Mouse (Mus musculus) limb, embryonic 10.5 days (tissue): ENCODE measurements at regions not wholly inside any gene's neighbourhood (a gene's known extent, or its start where the extent isn't known, plus 50 kb on each side); places are given as distances from the start of the nearest gene placed in this dataset.
A peak's percentile ranks its signal among the peaks of the same experiment; 100 is the strongest.

Experiments used
- DNase-seq: peaks from one replicate; pipeline ENCODE4 v3.0.0-alpha.2; 2017; ENCODE audit warnings: low spot score
- H3K27ac ChIP-seq: fragments of 300-500 bp; sonication (generic); 2 replicates; pipeline ENCODE4 v1.5.1; 2016; ENCODE audit warnings: mild to moderate bottlenecking
- H3K27me3 ChIP-seq: fragments of 300-500 bp; sonication (generic); 2 replicates; pipeline ENCODE4 v1.6.1; 2016; ENCODE audit warnings: low read depth, mild to moderate bottlenecking; ENCODE audit not compliant: poor library complexity, severe bottlenecking
- H3K36me3 ChIP-seq: fragments of 300-500 bp; sonication (generic); 2 replicates; pipeline ENCODE4 v1.6.1; 2016; ENCODE audit warnings: mild to moderate bottlenecking, moderate library complexity
- H3K4me1 ChIP-seq: fragments of 300-500 bp; sonication (generic); 2 replicates; pipeline ENCODE4 v1.6.1; 2016
- H3K4me3 ChIP-seq: fragments of 300-500 bp; sonication (generic); 2 replicates; pipeline ENCODE4 v1.5.1; 2016; ENCODE audit warnings: mild to moderate bottlenecking, moderate library complexity
- H3K9me3 ChIP-seq: fragments of 300-500 bp; sonication (generic); replicated peaks from 2 replicates; pipeline ENCODE4 v1.6.1; 2016; ENCODE audit warnings: mild to moderate bottlenecking
- WGBS: fragments of 180-500 bp; shearing (Covaris S2); methylation state at CpG from one replicate; pipeline ENCODE4 v1.1.7; 2016; 5-methylcytosine and 5-hydroxymethylcytosine counted together

DNA sequence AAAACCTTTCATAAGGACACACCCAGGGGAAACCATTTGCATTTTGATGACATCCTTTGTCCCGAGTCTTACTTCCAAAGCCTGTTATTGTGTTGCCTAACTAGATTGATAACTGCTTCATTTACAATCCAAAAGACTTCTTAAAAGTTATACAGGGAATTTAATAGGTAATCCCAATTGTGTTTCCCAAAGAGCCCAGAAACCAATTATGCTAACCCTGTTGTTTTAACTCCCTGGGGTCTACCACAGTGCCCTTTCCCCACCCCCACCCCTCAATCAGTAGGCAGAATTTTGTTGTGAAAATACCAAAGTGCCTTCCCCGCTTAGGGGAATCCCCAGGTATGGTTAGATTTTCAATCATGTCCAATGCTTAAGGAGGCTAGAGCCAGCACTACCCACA, 621.3 kb upstream of the Gm10131 start:
- WGBS, result 30% methylated on average over 2 of the region's 2 CpGs
- no peaks in the 10 kb centered on the region for H3K9me3 ChIP-seq
- H3K4me1 ChIP-seq, result peaks cover 16% of the 10 kb centered on the region
- H3K27ac ChIP-seq, result no peak overlapping the region
- H3K27me3 ChIP-seq, result no peaks in the 10 kb centered on the region; the same call in 1 of the 2 replicates
- no peak overlapping the region for H3K4me3 ChIP-seq
- H3K36me3 ChIP-seq, result no peaks in the 10 kb centered on the region
- no peak for DNase-seq

DNA sequence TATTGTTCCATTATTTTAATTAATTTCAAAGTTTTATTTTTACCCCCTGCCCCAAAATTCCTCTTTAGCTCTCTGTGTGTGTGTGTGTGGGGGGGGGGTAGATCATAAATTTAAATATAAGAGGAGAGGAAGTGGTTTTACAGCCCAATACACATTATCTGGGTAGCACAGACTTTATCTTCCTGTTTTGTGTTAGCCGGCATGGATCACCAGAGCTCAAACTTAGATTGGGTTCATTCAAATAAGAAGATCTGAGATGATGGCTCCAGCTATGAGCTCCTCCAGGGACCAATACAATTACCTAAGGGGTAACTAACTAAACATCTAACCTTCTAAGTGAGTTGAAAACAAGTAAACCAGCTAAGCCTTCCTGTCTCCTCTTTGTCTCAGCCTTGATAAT, 620.8 kb upstream of the Gm10131 start:
- Histone ChIP-seq H3K27ac (no peak overlapping the region), H3K4me1 (peaks cover 16% of the 10 kb centered on the region), H3K4me3 (no peak overlapping the region), H3K36me3 (no peaks in the 10 kb centered on the region), H3K27me3 (no peaks in the 10 kb centered on the region; the same call in 1 of the 2 replicates), H3K9me3 (no peaks in the 10 kb centered on the region)
- DNase-seq, result no peak
- 28% methylated on average over 1 of the region's 1 CpGs for WGBS

DNA sequence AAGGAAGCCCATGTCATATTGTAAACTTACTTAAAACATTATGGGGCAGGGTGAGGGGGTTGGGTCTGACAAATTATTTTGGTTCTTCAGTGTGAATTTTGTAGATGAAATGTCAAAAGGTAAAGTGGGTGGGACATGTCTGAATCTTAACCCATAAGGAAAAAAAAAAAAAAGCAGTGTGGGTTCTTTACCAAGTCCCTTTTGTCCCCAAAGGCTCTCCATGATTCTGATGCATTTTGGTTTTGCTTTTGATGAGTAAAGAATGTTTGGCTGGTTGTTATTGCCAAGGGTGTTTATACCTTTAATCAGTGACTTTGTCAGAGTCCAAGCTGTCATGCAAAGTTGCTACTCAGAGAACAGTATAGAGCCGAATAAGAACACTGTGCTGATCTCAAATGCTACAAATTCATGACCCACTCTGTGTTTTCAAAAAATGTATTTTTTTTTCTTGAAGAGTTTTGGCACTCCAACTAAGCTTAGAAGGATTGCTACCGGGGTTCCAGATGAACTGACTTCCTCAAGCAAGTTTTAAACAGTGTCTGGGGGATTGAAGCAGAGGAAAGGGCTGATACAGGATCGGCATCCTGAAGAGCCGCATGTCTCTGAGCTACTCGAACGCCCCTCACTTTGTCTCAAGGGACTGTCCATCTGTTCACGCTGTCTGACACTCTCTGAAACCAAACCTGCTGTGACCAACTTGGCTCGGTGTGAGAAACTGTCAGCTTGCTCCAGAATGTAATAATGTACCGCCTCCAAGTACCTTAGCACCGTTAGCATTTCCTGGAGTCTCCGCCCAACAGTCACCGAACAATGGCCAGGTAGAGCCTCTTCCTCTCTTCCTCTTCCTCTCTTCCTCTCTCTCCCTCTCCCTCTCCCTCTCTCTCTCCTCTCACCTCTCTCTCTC, 619.8 kb upstream of the Gm10131 start:
- Histone ChIP-seq H3K27me3 (no peaks in the 10 kb centered on the region; the same call in 1 of the 2 replicates), H3K4me3 (no peak overlapping the region), H3K36me3 (no peaks in the 10 kb centered on the region), H3K27ac (no peak overlapping the region), H3K4me1 (peaks cover 19% of the 10 kb centered on the region), H3K9me3 (no peaks in the 10 kb centered on the region)
- 37% methylated on average over 12 of the region's 12 CpGs for WGBS
- DNase-seq, result no peak

DNA sequence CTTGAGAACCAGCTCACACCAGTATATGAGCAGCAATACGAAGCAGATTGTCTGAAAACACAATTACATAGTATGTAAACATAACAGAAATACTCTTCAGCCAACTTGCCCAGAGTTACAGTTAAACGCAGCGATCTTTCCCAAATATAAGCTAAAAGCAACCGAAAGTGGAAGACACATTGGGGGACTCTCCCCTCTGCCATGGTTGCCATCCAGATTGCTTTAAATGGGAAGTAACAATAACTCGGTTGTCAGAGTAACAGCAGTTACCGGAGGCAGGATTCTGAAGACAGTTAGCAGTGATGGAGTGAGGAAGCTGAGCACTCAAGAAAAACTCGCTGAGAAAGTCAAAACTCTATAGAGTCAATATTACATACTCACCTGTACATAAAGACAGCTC, 618.0 kb upstream of the Gm10131 start:
- H3K9me3 ChIP-seq, result no peaks in the 10 kb centered on the region
- WGBS, result 90% methylated on average over 7 of the region's 7 CpGs
- peaks cover 22% of the 10 kb centered on the region for H3K4me1 ChIP-seq
- DNase-seq, result no peak
- no peak overlapping the region for H3K4me3 ChIP-seq
- no peaks in the 10 kb centered on the region; the same call in 1 of the 2 replicates for H3K27me3 ChIP-seq
- no peak overlapping the region for H3K27ac ChIP-seq
- H3K36me3 ChIP-seq, result no peaks in the 10 kb centered on the region

DNA sequence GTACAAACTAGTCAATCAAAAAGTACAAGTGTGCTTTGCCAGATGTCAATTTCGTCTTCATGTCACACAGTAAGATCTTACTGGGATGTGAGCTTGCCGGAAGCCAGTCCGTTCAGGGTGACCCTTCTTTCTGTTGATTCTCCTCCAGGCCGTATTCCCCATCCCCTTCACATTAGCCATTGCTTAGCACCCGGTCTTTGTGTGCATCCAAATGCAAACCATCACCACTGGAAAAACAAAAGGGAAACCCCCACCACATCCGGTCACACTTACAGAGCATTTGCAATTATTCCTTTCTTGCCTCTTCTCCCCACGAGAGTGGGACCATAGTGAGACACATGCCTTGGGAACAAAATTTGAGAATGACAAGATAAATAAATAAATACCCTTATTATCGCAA, 616.2 kb upstream of the Gm10131 start:
- peaks cover 16% of the 10 kb centered on the region for H3K4me1 ChIP-seq
- no peak overlapping the region for H3K4me3 ChIP-seq
- DNase-seq, result no peak
- H3K27me3 ChIP-seq, result no peaks in the 10 kb centered on the region; the same call in 1 of the 2 replicates
- H3K36me3 ChIP-seq, result no peaks in the 10 kb centered on the region
- no peak overlapping the region for H3K27ac ChIP-seq
- WGBS, result 81% methylated on average over 8 of the region's 8 CpGs
- no peaks in the 10 kb centered on the region for H3K9me3 ChIP-seq

GRCm38 (mm10) chr8:34726145-34726767, 614.7 kb upstream of the Gm10131 start:
- Histone ChIP-seq H3K4me3 (no peak overlapping the region), H3K36me3 (no peaks in the 10 kb centered on the region), H3K27ac (no peak overlapping the region), H3K4me1 (peaks cover 6% of the 10 kb centered on the region; the same call in 1 of the 2 replicates), H3K27me3 (no peaks in the 10 kb centered on the region), H3K9me3 (no peaks in the 10 kb centered on the region)
- DNase-seq, result no peak
- 62% methylated on average over 10 of the region's 10 CpGs for WGBS

GRCm38 (mm10) chr8:34725546-34725945, 614.0 kb upstream of the Gm10131 start:
- DNase-seq, result no peak
- H3K27me3 ChIP-seq, result no peaks in the 10 kb centered on the region
- H3K36me3 ChIP-seq, result no peaks in the 10 kb centered on the region
- 66% methylated on average over 4 of the region's 4 CpGs for WGBS
- H3K9me3 ChIP-seq, result no peaks in the 10 kb centered on the region
- peaks cover 6% of the 10 kb centered on the region; the same call in 1 of the 2 replicates for H3K4me1 ChIP-seq
- H3K27ac ChIP-seq, result no peak overlapping the region
- no peak overlapping the region for H3K4me3 ChIP-seq

DNA sequence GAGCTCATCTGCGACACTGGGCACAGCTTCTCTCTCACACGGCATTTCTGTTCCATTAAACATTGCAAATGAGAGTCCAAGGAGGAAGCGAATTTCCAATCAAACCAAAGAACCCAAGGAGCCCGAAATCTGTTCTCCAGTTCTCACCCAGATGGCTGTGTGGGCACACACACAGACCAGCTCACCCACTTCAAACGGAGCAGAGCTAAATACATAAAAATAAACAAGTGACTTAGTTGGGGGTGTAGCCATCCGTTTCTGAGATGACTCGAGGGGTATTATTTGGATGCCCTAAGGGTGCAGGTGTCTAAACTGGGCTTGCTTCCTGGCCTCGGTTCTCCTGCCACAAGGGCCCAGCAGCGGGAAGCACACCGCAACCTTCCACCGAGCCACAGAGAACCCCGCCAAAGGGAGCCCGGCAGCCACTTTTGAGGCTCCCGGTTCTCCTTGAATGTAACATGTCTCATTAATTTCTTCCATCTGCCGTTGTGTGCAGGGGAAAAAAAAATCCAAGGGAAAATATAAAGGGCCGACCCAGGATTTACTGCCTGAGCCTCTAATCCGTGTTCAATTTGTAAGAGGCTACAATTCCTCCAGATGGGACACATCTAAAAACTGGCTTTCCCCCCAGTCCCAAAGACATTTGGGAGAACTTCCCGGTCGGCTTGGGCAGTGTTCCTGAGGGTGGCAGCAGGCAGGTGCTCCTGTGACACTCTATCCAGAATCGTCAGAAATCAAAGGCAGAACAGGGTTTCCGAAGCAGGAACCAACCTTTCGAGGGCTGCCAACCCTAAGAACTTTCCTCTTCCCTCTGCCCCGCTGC, 598.6 kb upstream of the Gm10131 start:
- Histone ChIP-seq H3K27me3 (no peaks in the 10 kb centered on the region), H3K27ac (no peak overlapping the region), H3K4me3 (no peak overlapping the region), H3K4me1 (peaks cover 13% of the 10 kb centered on the region; the same call in 1 of the 2 replicates), H3K9me3 (no peaks in the 10 kb centered on the region), H3K36me3 (no peaks in the 10 kb centered on the region)
- 82% methylated on average over 23 of the region's 23 CpGs for WGBS
- no peak for DNase-seq

- WGBS, result 68% methylated on average over 11 of the region's 11 CpGs
- Histone ChIP-seq H3K27ac (no peak overlapping the region), H3K27me3 (no peaks in the 10 kb centered on the region), H3K4me1 (peaks cover 13% of the 10 kb centered on the region; the same call in 1 of the 2 replicates), H3K36me3 (no peaks in the 10 kb centered on the region), H3K9me3 (no peaks in the 10 kb centered on the region), H3K4me3 (no peak overlapping the region)
- no peak for DNase-seq
Measured at GRCm38 (mm10) chr8:34709316-34709715, 597.8 kb upstream of the Gm10131 start.

- H3K9me3 ChIP-seq, result no peaks in the 10 kb centered on the region
Measured at GRCm38 (mm10) chr8:34703351-34703750, 591.8 kb upstream of the Gm10131 start.

DNA sequence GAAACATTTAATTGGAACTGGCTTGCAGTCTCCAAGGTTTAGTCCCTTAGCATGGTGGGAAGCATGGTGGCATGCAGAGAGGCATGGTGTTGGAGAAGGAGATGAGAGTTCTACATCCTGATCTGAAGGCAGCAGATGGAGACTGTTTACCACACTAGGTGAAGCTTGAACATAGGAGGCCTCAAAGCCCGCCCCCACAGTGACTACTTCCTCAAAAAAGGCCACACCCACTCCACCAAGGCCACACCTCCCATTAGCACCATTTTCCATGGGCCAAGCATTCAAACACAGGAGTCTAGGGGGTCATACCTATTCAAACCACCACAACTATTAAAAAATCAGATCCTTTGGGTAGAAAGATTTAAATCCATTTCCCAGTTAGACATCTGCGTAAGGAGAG, 591.3 kb upstream of the Gm10131 start:
- H3K4me1 ChIP-seq, result peaks cover 8% of the 10 kb centered on the region
- WGBS, result 95% methylated on average over 2 of the region's 2 CpGs

More at GRCm38 (mm10) chr8:34703351-34703750, 591.8 kb upstream of the Gm10131 start:
- Histone ChIP-seq H3K27me3 (no peaks in the 10 kb centered on the region), H3K4me3 (no peak overlapping the region), H3K4me1 (peaks cover 8% of the 10 kb centered on the region), H3K27ac (peak overlapping the region; percentile 70; the same call in 1 of the 2 replicates), H3K36me3 (no peaks in the 10 kb centered on the region)
- DNase-seq, result no peak
- 24% methylated on average over 8 of the region's 8 CpGs for whole genome bisulfite sequencing

DNA sequence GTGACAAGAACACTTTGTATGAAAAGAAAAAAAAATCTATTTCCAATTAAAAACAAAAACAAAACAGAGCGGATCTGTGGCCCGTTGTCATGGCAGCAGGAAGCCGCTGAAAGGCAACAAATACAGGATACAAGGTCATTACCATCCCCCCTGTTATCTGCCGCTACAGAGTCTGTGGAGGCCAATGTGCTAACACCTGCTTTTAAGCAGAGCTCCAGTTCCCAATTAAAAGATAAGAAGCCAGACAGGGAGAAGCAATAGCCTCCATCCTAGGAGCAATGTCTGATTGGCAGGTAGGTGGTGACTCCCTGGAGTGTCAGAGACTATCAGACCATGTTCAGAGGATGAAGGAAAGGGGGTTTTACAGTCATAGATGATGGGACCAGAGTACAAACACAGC, 587.5 kb upstream of the Gm10131 start:
- Histone ChIP-seq H3K36me3 (no peaks in the 10 kb centered on the region), H3K27me3 (no peaks in the 10 kb centered on the region), H3K4me3 (no peak overlapping the region), H3K4me1 (peaks cover 8% of the 10 kb centered on the region), H3K9me3 (no peaks in the 10 kb centered on the region), H3K27ac (no peak overlapping the region)
- WGBS, result 75% methylated on average over 4 of the region's 4 CpGs
- no peak for DNase-seq

More for the DNA sequence above, 591.3 kb upstream of the Gm10131 start:
- Histone ChIP-seq H3K4me3 (no peak overlapping the region), H3K27ac (no peak overlapping the region), H3K27me3 (no peaks in the 10 kb centered on the region), H3K9me3 (no peaks in the 10 kb centered on the region), H3K36me3 (no peaks in the 10 kb centered on the region)
- DNase-seq, result no peak
